In genomic region chr2:164832748-164833301, GRCm38 (mm10) we compare ENCODE assay signal across 8 mouse cellular contexts. TPM values are rescaled to one million over a fixed set of nuclear protein-coding genes. Genes with fewer than 3 reads are reported as not detected.
DNase-seq lines count a peak whose midpoint lies in the region.

TSS of gene Ctsa (plus strand) at chr2:164832873.

- peaks cover 42% of the 10 kb centered on the region for H3K4me1 ChIP-seq in megakaryocyte, embryonic 14.5 days

- no peaks in the 10 kb centered on the region for H3K9me3 ChIP-seq in megakaryocyte, embryonic 14.5 days

- peak; percentile 86 to 95 for DNase-seq in adrenal gland, adult (ENCODE audit: inconsistent age in 2 of 2, low spot score in 1 of 2)
- peak; percentile 88 for DNase-seq in embryo, embryonic 10 days (ENCODE audit: low spot score)
- peak; percentile 80 for DNase-seq in gastrocnemius, postnatal 14 days
- DNase-seq in induced T-regulatory cell, adult 2 months (ENCODE audit: low read depth) = peak; percentile 87
- peak; percentile 68 to 70 for DNase-seq in left cerebral cortex, adult 8-10 months (ENCODE audit: low spot score in 2 of 2)
- peak; percentile 78 to 83 for DNase-seq in right cerebral cortex, adult 2 months (ENCODE audit: low spot score in 2 of 2)
- DNase-seq in urinary bladder, postnatal 25 days (ENCODE audit: low spot score) = peak; percentile 49

- H3K4me3 ChIP-seq in megakaryocyte, embryonic 14.5 days (replicated peaks) = peak within 1 kb of the TSS; percentile 99

- intact Hi-C loops in gastrocnemius, postnatal 14 days (cut with DNase I; ENCODE audit: low total_unique reads) = loop anchor here (10.0 kb wide), 1 partner anchor 62 kb away; no protein-coding TSS in a partner anchor

- peaks cover 3% of the 10 kb centered on the region for H3K27me3 ChIP-seq in megakaryocyte, embryonic 14.5 days (replicated peaks)

- H3K36me3 ChIP-seq in megakaryocyte, embryonic 14.5 days (replicated peaks; ENCODE audit: low read length) = peaks cover 41% of the 10 kb centered on the region

RNA-seq across cellular contexts. Expression of gene Ctsa, which starts in this region (rescaled TPM):
- total RNA-seq in gastrocnemius, postnatal 14 days (2021) = 10 to 100 TPM; 51.4 to 55.2 TPM
- total RNA-seq in left cerebral cortex, adult 8-10 months (2022) = 100 to 1,000 TPM; 112 to 182 (median 135) TPM
- 135 and 694 TPM in 2 replicates for polyA plus RNA-seq in megakaryocyte, embryonic 14.5 days (2012; ENCODE audit: insufficient read depth, low replicate concordance)

Comparison
In these comparisons a context has a peak if more than half of its experiments do, and no peak if none do; other contexts are left out.
1. Peak in every context shown above with its lines: DNase-seq and H3K4me3 ChIP-seq.